In genomic region chr2:79371326-79372153, GRCm38 (mm10) we compare ENCODE assay signal across 19 mouse cellular contexts.
A peak's percentile ranks its signal among the peaks of the same experiment; 100 is the strongest.
DNase-seq lines count a peak whose midpoint lies in the region; ATAC-seq lines count a peak whose summit lies in the region.
"Had no signal": no experiment of that assay in that cellular context is flagged by ENCODE, and none has a peak within 500 bp of the region (broad histone marks: within the 10 kb centered on the region; RNA-seq: fewer than 3 reads in every experiment).

No protein-coding gene starts in this region.

- H3K4me2 ChIP-seq in midbrain, embryonic 11.5 days = no peak overlapping the region
- no peak overlapping the region for H3K4me2 ChIP-seq in midbrain, embryonic 15.5 days
- H3K4me2 ChIP-seq: forebrain, embryonic 12.5 days; hindbrain, embryonic 12.5 days; limb, embryonic 13.5 days; liver, embryonic 13.5 days; lung, embryonic 15.5 days; midbrain, embryonic 12.5 days; neural tube, embryonic 12.5 days had no signal

- no peaks in the 10 kb centered on the region for H3K9me3 ChIP-seq in midbrain, embryonic 11.5 days (ENCODE audit: control insufficient read depth, low read length)
- H3K9me3 ChIP-seq in midbrain, embryonic 15.5 days = no peaks in the 10 kb centered on the region
- H3K9me3 ChIP-seq: embryonic facial prominence, embryonic 13.5 days; forebrain, embryonic 12.5 days; hindbrain, embryonic 12.5 days; limb, embryonic 13.5 days; liver, embryonic 13.5 days; lung, embryonic 15.5 days; midbrain, embryonic 12.5 days; neural tube, embryonic 12.5 days had no signal

- peaks cover 6% of the 10 kb centered on the region; the same call in 1 of the 2 replicates for H3K4me1 ChIP-seq in midbrain, embryonic 11.5 days (ENCODE audit: control insufficient read depth, insufficient read depth, low read length)
- H3K4me1 ChIP-seq in midbrain, embryonic 15.5 days = peaks cover 4% of the 10 kb centered on the region
- H3K4me1 ChIP-seq: limb, embryonic 13.5 days; liver, embryonic 13.5 days; lung, embryonic 15.5 days; neural tube, embryonic 12.5 days had no signal

- H3K9ac ChIP-seq in midbrain, embryonic 11.5 days (ENCODE audit: low read length) = no peak overlapping the region
- H3K9ac ChIP-seq in midbrain, embryonic 15.5 days = no peak overlapping the region
- H3K9ac ChIP-seq: embryonic facial prominence, embryonic 13.5 days; forebrain, embryonic 12.5 days; hindbrain, embryonic 12.5 days; limb, embryonic 13.5 days; liver, embryonic 13.5 days; lung, embryonic 15.5 days; midbrain, embryonic 12.5 days; neural tube, embryonic 12.5 days had no signal

- peak; percentile 71 for DNase-seq in midbrain, embryonic 11.5 days (ENCODE audit: low spot score, missing footprints)
- DNase-seq in B cell, adult 2 months = no peak
- DNase-seq in embryo, embryonic 10 days (ENCODE audit: low spot score) = no peak
- no peak for DNase-seq in spleen, postnatal 36 days (ENCODE audit: low spot score in 2 of 2)
- DNase-seq: gastrocnemius, postnatal 25 days; liver, embryonic 13.5 days; right cerebral cortex, postnatal 25 days had no signal

- ATAC-seq in midbrain, embryonic 11.5 days (ENCODE audit: low FRiP score) = no peak
- no peak for ATAC-seq in midbrain, embryonic 15.5 days (replicated peaks)
- ATAC-seq in CD4-positive, CD25-positive, alpha-beta regulatory T cell, adult 4 months = peak; percentile 37
- ATAC-seq in inflammation-experienced regulatory T-cells, adult 6 months = peak; percentile 41

- H3K4me3 ChIP-seq in midbrain, embryonic 11.5 days (ENCODE audit: low read depth, low read length) = no peak overlapping the region
- no peak overlapping the region for H3K4me3 ChIP-seq in midbrain, embryonic 15.5 days
- H3K4me3 ChIP-seq: embryonic facial prominence, embryonic 13.5 days; erythroblast, embryonic 14.5 days; forebrain, embryonic 12.5 days; hindbrain, embryonic 12.5 days; limb, embryonic 13.5 days; liver, embryonic 13.5 days; lung, embryonic 15.5 days; midbrain, embryonic 12.5 days; neural tube, embryonic 12.5 days had no signal

- WGBS in midbrain, embryonic 11.5 days = 89% methylated on average over 7 of the region's 7 CpGs
- WGBS in midbrain, embryonic 15.5 days = 94% methylated on average over 7 of the region's 7 CpGs

- no peaks in the 10 kb centered on the region for H3K36me3 ChIP-seq in midbrain, embryonic 11.5 days (ENCODE audit: control insufficient read depth, insufficient read depth, low read length)
- no peaks in the 10 kb centered on the region for H3K36me3 ChIP-seq in midbrain, embryonic 15.5 days (replicated peaks)
- H3K36me3 ChIP-seq: embryonic facial prominence, embryonic 13.5 days; forebrain, embryonic 12.5 days; hindbrain, embryonic 12.5 days; limb, embryonic 13.5 days; liver, embryonic 13.5 days; lung, embryonic 15.5 days; midbrain, embryonic 12.5 days; neural tube, embryonic 12.5 days had no signal

- H3K27me3 ChIP-seq in midbrain, embryonic 11.5 days (ENCODE audit: control insufficient read depth, insufficient read depth, low read length) = no peaks in the 10 kb centered on the region
- no peaks in the 10 kb centered on the region for H3K27me3 ChIP-seq in midbrain, embryonic 15.5 days (replicated peaks)
- H3K27me3 ChIP-seq: embryonic facial prominence, embryonic 13.5 days; hindbrain, embryonic 12.5 days; limb, embryonic 13.5 days; liver, embryonic 13.5 days; lung, embryonic 15.5 days; neural tube, embryonic 12.5 days had no signal

- no peak overlapping the region for H3K27ac ChIP-seq in midbrain, embryonic 11.5 days (ENCODE audit: low read depth, low read length)
- H3K27ac ChIP-seq in midbrain, embryonic 15.5 days = no peak overlapping the region
- H3K27ac ChIP-seq: embryonic facial prominence, embryonic 13.5 days; forebrain, embryonic 12.5 days; heart, adult 2 months; hindbrain, embryonic 12.5 days; limb, embryonic 13.5 days; liver, embryonic 13.5 days; lung, embryonic 15.5 days; midbrain, embryonic 12.5 days; neural tube, embryonic 12.5 days had no signal

Comparison
In these comparisons a context has a peak if more than half of its experiments do, and no peak if none do; other contexts are left out.
1. ATAC-seq: peak in CD4-positive, CD25-positive, alpha-beta regulatory T cell, adult 4 months (single experiment) and inflammation-experienced regulatory T-cells, adult 6 months (single experiment); none in midbrain, embryonic 11.5 days (single experiment) and midbrain, embryonic 15.5 days (single experiment).